Mouse (Mus musculus) CH12.LX (cell line): ENCODE measurements around the gene Oxsr1.

ENCODE experiments used
- CHD2 ChIP-seq: IDR thresholded peaks from 2 replicates; pipeline ENCODE4 v1.6.1; 2011; ENCODE audit warnings: low read length, improper control_type of control experiment
- CTCF ChIP-seq, 2 experiments: IDR thresholded peaks in 1 of 2; conservative IDR thresholded peaks in 1 of 2; 2 replicates each; pipeline ENCODE4 v1.5.1; 2011 to 2012; ENCODE audit warnings: low read depth in 2 of 2, low read length in 2 of 2, improper control_type of control experiment in 1 of 2, inconsistent platforms in 1 of 2, mild to moderate bottlenecking in 1 of 2, moderate library complexity in 1 of 2
- ETS1 ChIP-seq: conservative IDR thresholded peaks from 2 replicates; pipeline ENCODE4 v1.6.1; 2012; ENCODE audit warnings: low read depth, mild to moderate bottlenecking, inconsistent platforms, low read length, improper control_type of control experiment, moderate library complexity
- MAFK ChIP-seq: IDR thresholded peaks from 2 replicates; pipeline ENCODE4 v1.6.1; 2011; ENCODE audit warnings: low read length, improper control_type of control experiment; ENCODE audit not compliant: insufficient replicate concordance
- MAX ChIP-seq: IDR thresholded peaks from 2 replicates; pipeline ENCODE4 v1.6.1; 2011; ENCODE audit warnings: low read length, improper control_type of control experiment
- MYC ChIP-seq: IDR thresholded peaks from 2 replicates; pipeline ENCODE4 v1.6.1; 2011; ENCODE audit warnings: low read depth, mild to moderate bottlenecking, improper control_type of control experiment, low read length
- NELFE ChIP-seq: IDR thresholded peaks from 2 replicates; pipeline ENCODE4 v1.6.1; 2011; ENCODE audit warnings: low read depth, low read length, improper control_type of control experiment
- POLR2A ChIP-seq: IDR thresholded peaks from 2 replicates; pipeline ENCODE4 v1.6.1; 2011; ENCODE audit warnings: low read depth, mild to moderate bottlenecking, improper control_type of control experiment, low read length
- UBTF ChIP-seq: IDR thresholded peaks from 2 replicates; pipeline ENCODE4 v1.6.1; 2012; ENCODE audit warnings: low read depth, mild to moderate bottlenecking, inconsistent platforms, low read length, improper control_type of control experiment, moderate library complexity
- USF1 ChIP-seq: IDR thresholded peaks from 2 replicates; pipeline ENCODE4 v1.6.1; 2014; ENCODE audit warnings: low read depth, mild to moderate bottlenecking, inconsistent platforms, low read length, improper control_type of control experiment
- USF2 ChIP-seq: conservative IDR thresholded peaks from 2 replicates; pipeline ENCODE4 v1.6.1; 2011; ENCODE audit warnings: low read depth, low read length, improper control_type of control experiment

DNA sequence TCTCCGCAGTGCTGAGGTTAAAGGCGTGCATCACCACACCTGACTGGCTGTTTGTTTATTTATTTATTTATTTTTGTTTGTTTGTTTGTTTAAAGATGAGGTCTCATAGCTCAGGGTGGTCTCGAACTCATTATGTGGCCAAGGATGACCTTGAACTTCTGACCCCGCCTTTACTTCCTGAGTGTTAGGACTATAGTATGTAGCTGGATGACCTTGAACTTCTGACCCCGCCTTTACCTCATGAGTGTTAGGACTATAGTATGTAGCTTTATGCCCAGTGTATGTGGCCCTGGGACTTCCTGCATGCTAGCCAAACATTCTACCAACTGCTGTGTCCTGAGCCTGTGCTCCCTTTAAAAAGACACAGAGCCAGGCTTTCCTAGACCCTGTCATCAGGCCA, 39.2 kb upstream of the Oxsr1 start:
- no peak for TF ChIP-seq CTCF (conservative IDR thresholded peaks at IDR 0.05 in 1 of 2, IDR thresholded peaks at IDR 0.05 in 1 of 2; ENCODE audit: low read depth in 2 of 2, low read length in 2 of 2)
- TF ChIP-seq USF1 = no peak
- no peak for TF ChIP-seq ETS1
- no peak for TF ChIP-seq MYC
- TF ChIP-seq NELFE = no peak
- no peak for TF ChIP-seq MAFK
- TF ChIP-seq USF2 = no peak
- TF ChIP-seq POLR2A = no peak
- no peak for TF ChIP-seq UBTF
- TF ChIP-seq MAX = no peak
- no peak for TF ChIP-seq CHD2
